Comparison of ENCODE assay signal across 8 mouse cellular contexts in the genomic region with DNA sequence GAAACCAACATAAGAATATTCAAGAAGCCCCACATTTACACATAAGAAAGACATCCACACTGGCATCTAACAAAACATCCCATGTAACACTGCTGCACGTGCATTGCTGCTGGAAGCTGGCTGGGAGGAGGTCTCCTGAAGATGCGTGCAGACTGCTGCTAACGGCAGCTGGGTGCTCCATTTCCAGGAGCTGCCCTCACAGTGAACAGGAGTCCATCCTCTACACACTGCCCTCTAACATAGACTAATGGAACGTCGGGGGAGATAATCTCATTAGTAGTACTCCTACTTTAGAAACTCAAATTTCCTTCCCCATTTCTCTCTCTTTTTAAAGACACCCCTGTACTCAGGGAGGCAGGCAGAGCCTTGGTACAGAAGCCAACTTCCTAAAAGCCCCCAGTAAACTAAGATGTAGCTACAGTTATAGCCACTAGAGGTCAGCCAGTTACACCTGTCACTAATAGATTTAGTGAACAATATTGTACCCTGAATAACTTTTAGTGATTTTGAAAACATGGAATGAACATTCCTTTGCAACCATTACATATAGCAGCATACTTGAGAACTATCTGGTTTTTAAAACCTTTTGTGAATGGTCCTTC.
DNase-seq lines count a peak whose midpoint lies in the region; ATAC-seq and TF ChIP-seq lines count a peak whose summit lies in the region.
"Had no signal": no experiment of that assay in that cellular context is flagged by ENCODE, and none has a peak within 500 bp of the region (broad histone marks: within the 10 kb centered on the region; RNA-seq: fewer than 3 reads in every experiment).

No protein-coding gene starts in this region.

- H3K4me1 ChIP-seq in G1E (ENCODE audit: insufficient read depth, low read depth, low read length), result no peaks in the 10 kb centered on the region

- DNase-seq in kidney, adult 9 months, result peak; percentile 6
- no peak for DNase-seq in kidney, adult 11 months
- DNase-seq in A20 (ENCODE audit: low read depth, low spot score) (peak; percentile 82), G1E (ENCODE audit: low spot score) (no peak)
- DNase-seq in testis, postnatal 10 days (ENCODE audit: low spot score), result no peak
- DNase-seq in right cerebral cortex, adult 2 months (ENCODE audit: low spot score in 2 of 2), result no peak

- no peak overlapping the region for H3K4me3 ChIP-seq in G1E (ENCODE audit: low read depth, low read length)
- H3K4me3 ChIP-seq: heart, embryonic 12.5 days had no signal

- H3K36me3 ChIP-seq in G1E (replicated peaks), result peaks cover 2% of the 10 kb centered on the region
- H3K36me3 ChIP-seq: heart, embryonic 12.5 days had no signal

- no peak for TF ChIP-seq CTCF in G1E (IDR thresholded peaks at IDR 0.05; ENCODE audit: low read depth, low read length)

- H3K27me3 ChIP-seq in G1E (ENCODE audit: insufficient read depth, low read length), result no peaks in the 10 kb centered on the region
- H3K27me3 ChIP-seq: heart, embryonic 12.5 days had no signal

- ATAC-seq in G1E (ENCODE audit: extremely low read depth, insufficient number of reproducible peaks, low FRiP score, poor library complexity, severe bottlenecking), result peak; percentile 36; the same call in 1 of the 2 replicates
- ATAC-seq in hematopoietic stem cell, adult 5-6 weeks (replicated peaks in 1 of 2; ENCODE audit: insufficient read depth in 1 of 2, low FRiP score in 2 of 2, low TSS enrichment in 1 of 2, low read depth in 1 of 2, poor library complexity in 2 of 2, severe bottlenecking in 2 of 2), result peak; percentile 89 to 95

- no peaks in the 10 kb centered on the region for H3K9me3 ChIP-seq in G1E (replicated peaks)
- H3K9me3 ChIP-seq: heart, embryonic 12.5 days had no signal

Comparison
In these comparisons a context has a peak if more than half of its experiments do, and no peak if none do; other contexts are left out.
1. DNase-seq: peak in kidney, adult 9 months (single experiment) and A20 (single experiment); none in kidney, adult 11 months (single experiment), G1E (single experiment), testis, postnatal 10 days (single experiment) and right cerebral cortex, adult 2 months (0 of 2).